Mouse (Mus musculus) CH12.LX (cell line): ENCODE measurements around the gene Myh1. TPM values are rescaled to one million over a fixed set of nuclear protein-coding genes. Genes with fewer than 3 reads are reported as not detected.

Source experiments
- DNase-seq: peaks from one replicate; pipeline ENCODE4 v3.0.0-alpha.2; 2013; ENCODE audit errors: extremely low read depth
- H3K27ac ChIP-seq: 2 replicates; pipeline ENCODE4 v1.5.1; 2012; ENCODE audit warnings: low read depth, mild to moderate bottlenecking, control low read depth, moderate library complexity; ENCODE audit not compliant: insufficient read depth
- H3K27me3 ChIP-seq: replicated peaks from 2 replicates; pipeline ENCODE3; 2012; ENCODE audit warnings: inconsistent platforms
- H3K36me3 ChIP-seq, 2 experiments: replicated peaks in 1 of 2; 2 replicates each; pipeline versions ENCODE3 to v1.6.1; 2012; ENCODE audit warnings: inconsistent platforms in 1 of 2, low read length in 1 of 2, mild to moderate bottlenecking in 1 of 2, mixed read lengths in 1 of 2, moderate library complexity in 1 of 2; ENCODE audit not compliant: control insufficient read depth in 1 of 2, insufficient read depth in 1 of 2
- H3K4me1 ChIP-seq, 2 experiments: 2 replicates each; pipeline ENCODE4 v1.6.1; 2012; ENCODE audit warnings: inconsistent platforms in 1 of 2, moderate library complexity in 1 of 2; ENCODE audit not compliant: insufficient read depth in 2 of 2, control insufficient read depth in 1 of 2
- H3K4me2 ChIP-seq: 2 replicates; pipeline ENCODE4 v1.6.1; 2012; ENCODE audit warnings: low read depth, mild to moderate bottlenecking, control low read depth; ENCODE audit not compliant: poor library complexity, insufficient read depth, severe bottlenecking
- H3K4me3 ChIP-seq, 3 experiments: fragments of 150-350 bp in 1 of 3; sonication (generic) in 1 of 3; replicated peaks in 1 of 3; 2 replicates each; pipeline versions ENCODE3 to v1.5.1; 2011 to 2012; ENCODE audit warnings: low read depth in 2 of 3, low read length in 2 of 3, mild to moderate bottlenecking in 2 of 3, moderate library complexity in 2 of 3, control low read depth in 1 of 3, improper control_type of control experiment in 1 of 3, inconsistent platforms in 1 of 3, mixed read lengths in 1 of 3; ENCODE audit not compliant: poor library complexity in 1 of 3
- H3K79me2 ChIP-seq: replicated peaks from 2 replicates; pipeline ENCODE4 v1.6.1; 2012; ENCODE audit warnings: mild to moderate bottlenecking, moderate library complexity; ENCODE audit not compliant: control insufficient read depth, poor library complexity, insufficient read depth, severe bottlenecking; ENCODE audit errors: extremely low read depth
- H3K9ac ChIP-seq: 2 replicates; pipeline ENCODE4 v1.6.1; 2012; ENCODE audit warnings: low read depth, mild to moderate bottlenecking, control low read depth, moderate library complexity; ENCODE audit not compliant: insufficient read depth
- H3K9me3 ChIP-seq: replicated peaks from 2 replicates; pipeline ENCODE3; 2012; ENCODE audit warnings: low read length, inconsistent platforms, mixed read lengths
- CHD1 ChIP-seq: IDR thresholded peaks from 2 replicates; pipeline ENCODE4 v1.6.1; 2012; ENCODE audit warnings: low read depth, low read length, improper control_type of control experiment, inconsistent platforms
- CTCF ChIP-seq, 2 experiments: IDR thresholded peaks in 1 of 2; conservative IDR thresholded peaks in 1 of 2; 2 replicates each; pipeline ENCODE4 v1.5.1; 2011 to 2012; ENCODE audit warnings: low read depth in 2 of 2, low read length in 2 of 2, improper control_type of control experiment in 1 of 2, inconsistent platforms in 1 of 2, mild to moderate bottlenecking in 1 of 2, moderate library complexity in 1 of 2
- E2F4 ChIP-seq: IDR thresholded peaks from 2 replicates; pipeline ENCODE4 v1.6.1; 2011; ENCODE audit warnings: low read depth, low read length, improper control_type of control experiment; ENCODE audit not compliant: insufficient replicate concordance
- ELF1 ChIP-seq: IDR thresholded peaks from 2 replicates; pipeline ENCODE4 v1.6.1; 2014; ENCODE audit warnings: low read depth, mild to moderate bottlenecking, inconsistent platforms, low read length, improper control_type of control experiment
- HCFC1 ChIP-seq: IDR thresholded peaks from 2 replicates; pipeline ENCODE4 v1.6.1; 2012; ENCODE audit warnings: low read depth, mild to moderate bottlenecking, inconsistent platforms, low read length, improper control_type of control experiment
- JUND ChIP-seq: conservative IDR thresholded peaks from 2 replicates; pipeline ENCODE4 v1.6.1; 2011; ENCODE audit warnings: low read depth, low read length, improper control_type of control experiment
- MAFK ChIP-seq: IDR thresholded peaks from 2 replicates; pipeline ENCODE4 v1.6.1; 2011; ENCODE audit warnings: low read length, improper control_type of control experiment; ENCODE audit not compliant: insufficient replicate concordance
- MAX ChIP-seq: IDR thresholded peaks from 2 replicates; pipeline ENCODE4 v1.6.1; 2011; ENCODE audit warnings: low read length, improper control_type of control experiment
- MAZ ChIP-seq: IDR thresholded peaks from 2 replicates; pipeline ENCODE4 v1.6.1; 2012; ENCODE audit warnings: low read depth, mild to moderate bottlenecking, inconsistent platforms, low read length, improper control_type of control experiment, moderate library complexity
- MEF2A ChIP-seq: IDR thresholded peaks from 2 replicates; pipeline ENCODE4 v1.6.1; 2014; ENCODE audit warnings: low read depth, mild to moderate bottlenecking, inconsistent platforms, low read length, improper control_type of control experiment, borderline replicate concordance
- MYC ChIP-seq: IDR thresholded peaks from 2 replicates; pipeline ENCODE4 v1.6.1; 2011; ENCODE audit warnings: low read depth, mild to moderate bottlenecking, improper control_type of control experiment, low read length
- NELFE ChIP-seq: IDR thresholded peaks from 2 replicates; pipeline ENCODE4 v1.6.1; 2011; ENCODE audit warnings: low read depth, low read length, improper control_type of control experiment
- POLR2AphosphoS2 ChIP-seq: IDR thresholded peaks from 2 replicates; pipeline ENCODE4 v1.6.1; 2011; ENCODE audit warnings: low read depth, low read length, improper control_type of control experiment
- RAD21 ChIP-seq: IDR thresholded peaks from 2 replicates; pipeline ENCODE4 v1.6.1; 2011; ENCODE audit warnings: low read depth, mild to moderate bottlenecking, low read length, improper control_type of control experiment, moderate library complexity
- RCOR1 ChIP-seq: conservative IDR thresholded peaks from 2 replicates; pipeline ENCODE4 v1.6.1; 2012; ENCODE audit warnings: low read depth, mild to moderate bottlenecking, inconsistent platforms, low read length, improper control_type of control experiment
- SIN3A ChIP-seq: IDR thresholded peaks from 2 replicates; pipeline ENCODE4 v1.6.1; 2012; ENCODE audit warnings: low read length, improper control_type of control experiment, inconsistent platforms
- UBTF ChIP-seq: IDR thresholded peaks from 2 replicates; pipeline ENCODE4 v1.6.1; 2012; ENCODE audit warnings: low read depth, mild to moderate bottlenecking, inconsistent platforms, low read length, improper control_type of control experiment, moderate library complexity
- USF1 ChIP-seq: IDR thresholded peaks from 2 replicates; pipeline ENCODE4 v1.6.1; 2014; ENCODE audit warnings: low read depth, mild to moderate bottlenecking, inconsistent platforms, low read length, improper control_type of control experiment
- USF2 ChIP-seq: conservative IDR thresholded peaks from 2 replicates; pipeline ENCODE4 v1.6.1; 2011; ENCODE audit warnings: low read depth, low read length, improper control_type of control experiment
- ZC3H11A ChIP-seq: IDR thresholded peaks from 2 replicates; pipeline ENCODE4 v1.6.1; 2012; ENCODE audit warnings: low read depth, mild to moderate bottlenecking, inconsistent platforms, low read length, improper control_type of control experiment
- ZKSCAN1 ChIP-seq: IDR thresholded peaks from 2 replicates; pipeline ENCODE4 v1.6.1; 2012; ENCODE audit warnings: low read depth, inconsistent platforms, low read length, improper control_type of control experiment, borderline replicate concordance
- ZMIZ1 ChIP-seq: IDR thresholded peaks from 2 replicates; pipeline ENCODE4 v1.6.1; 2012; ENCODE audit warnings: low read depth, mild to moderate bottlenecking, inconsistent platforms, low read length, improper control_type of control experiment
- ZNF384 ChIP-seq: IDR thresholded peaks from 2 replicates; pipeline ENCODE4 v1.6.1; 2012; ENCODE audit warnings: low read depth, low read length, improper control_type of control experiment, inconsistent platforms
- dilution Hi-C: fragments of 300-500 bp; cut with MboI; formaldehyde crosslinking; loops from 2 replicates; pipeline ENCODE4 v1.14.3; 2020; ENCODE audit warnings: low sequenced_read_pairs; ENCODE audit not compliant: extremely low pct_unique_long_range_greater_than_20kb, extremely low pct_ligation_motif_present
- in situ Hi-C: fragments of 300-500 bp; cut with MboI; formaldehyde crosslinking; loops from 3 replicates; pipeline ENCODE4 v1.14.3; 2019; ENCODE audit warnings: low sequenced_read_pairs, low pct_ligation_motif_present, low pct_unique_long_range_greater_than_20kb, mixed read lengths
- polyA plus RNA-seq: library from polyadenylated mRNA; unstranded; fragments of >175 nt; gene quantifications from 2 replicates; pipeline ENCODE4 v1.2.1, GENCODE M21; 2012; ENCODE audit warnings: low read depth; ENCODE audit not compliant: insufficient read length
- total RNA-seq, 2 experiments: library from RNA; depleted of rRNA; stranded (reverse); fragments of 300-350 nt in 1 of 2; fragments of >200 nt in 1 of 2; gene quantifications; 2 replicates each; pipeline ENCODE4 v1.2.3; 2012 to 2014

Gene Myh1
- total and polyA plus RNA-seq, 3 experiments: 0.04 TPM; not detected in 1

DNA sequence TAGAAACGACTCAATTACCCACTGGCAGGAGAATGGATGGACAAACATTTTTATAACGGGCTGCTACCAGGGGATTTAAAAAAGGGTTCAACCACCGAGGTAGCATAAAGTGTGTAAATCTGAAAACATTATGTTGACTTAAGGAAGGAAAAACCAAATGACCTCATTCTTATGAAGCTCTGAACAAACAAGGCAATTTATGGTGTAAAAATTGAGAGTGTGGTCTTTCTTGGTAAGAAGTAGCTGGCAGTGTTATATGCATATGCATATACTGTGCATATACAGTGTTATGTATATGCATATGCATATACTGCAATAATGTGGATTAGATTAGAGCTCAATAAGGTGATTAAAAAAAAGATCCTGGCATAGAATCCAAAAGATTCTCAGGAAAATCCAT, 48.7 kb upstream of the Myh1 start:
- in situ Hi-C loops: no loop called here
- peaks cover 12 to 43% of the 10 kb centered on the region in 2 experiments for H3K36me3 ChIP-seq
- peaks cover 0 to 38% of the 10 kb centered on the region in 2 experiments; a peak in 2 of 4 replicates for H3K4me1 ChIP-seq
- no peak for TF ChIP-seq MAX
- TF ChIP-seq MYC: no peak
- no peak for TF ChIP-seq MEF2A
- TF ChIP-seq USF2: no peak
- peak; percentile 18; the same call in 1 of the 2 replicates for TF ChIP-seq ZMIZ1
- TF ChIP-seq MAZ: no peak
- TF ChIP-seq NELFE: no peak
- TF ChIP-seq POLR2AphosphoS2: peak; percentile 91
- no peak overlapping the region for H3K4me3 ChIP-seq
- H3K79me2 ChIP-seq: no peaks in the 10 kb centered on the region; the same call in 1 of the 2 replicates
- no peak overlapping the region for H3K9ac ChIP-seq
- no peak overlapping the region for H3K27ac ChIP-seq
- no peaks in the 10 kb centered on the region for H3K27me3 ChIP-seq
- no peak overlapping the region for H3K4me2 ChIP-seq
- no peak for DNase-seq
- no peaks in the 10 kb centered on the region for H3K9me3 ChIP-seq
- dilution Hi-C loops: no loop called here

DNA sequence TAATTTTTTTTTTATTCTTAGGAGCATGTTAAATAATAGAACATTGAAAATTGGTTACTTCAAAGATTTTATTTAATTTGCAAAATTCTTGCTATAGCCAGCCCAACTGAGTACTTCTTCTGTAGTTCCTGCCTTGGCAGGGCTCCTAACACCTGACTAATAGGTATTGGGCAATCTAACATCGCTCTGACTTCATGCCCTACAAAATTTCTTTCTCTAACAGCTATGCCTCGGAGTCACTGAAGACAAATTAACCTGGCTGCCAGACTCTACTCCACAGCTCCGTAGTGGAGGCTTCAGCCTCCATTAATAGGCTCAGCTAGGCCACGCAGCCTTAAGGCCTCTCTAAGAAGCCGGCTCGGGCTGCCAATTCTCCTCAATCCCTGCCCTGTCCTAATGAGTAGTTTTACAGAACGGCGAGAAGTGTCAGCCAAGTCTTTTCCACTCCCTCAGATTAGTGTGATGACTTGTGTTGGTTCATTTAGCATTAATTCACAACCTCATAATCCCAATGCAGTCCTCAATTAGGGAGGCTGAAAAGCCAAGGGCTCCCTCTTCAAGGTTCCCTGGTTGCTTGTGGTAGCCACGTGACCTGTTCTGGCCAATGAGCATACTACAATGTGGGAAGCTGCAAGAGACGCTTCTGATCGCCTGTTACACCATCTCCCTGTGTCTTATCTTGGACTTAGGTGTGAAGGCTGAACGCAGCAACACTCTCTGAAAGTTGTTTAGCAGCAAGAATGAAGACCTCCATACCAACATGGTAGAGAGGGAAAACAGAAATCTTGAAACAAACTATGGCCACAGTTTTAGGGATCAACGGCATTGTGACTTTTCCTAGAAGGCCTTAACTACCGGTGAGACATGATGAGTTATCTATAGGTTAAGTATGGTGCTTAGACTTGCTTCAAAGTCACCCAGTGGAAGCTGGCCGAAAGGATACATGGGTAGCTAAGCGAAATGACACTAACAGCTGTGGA, 47.9 kb upstream of the Myh1 start:
- H3K9ac ChIP-seq: no peak overlapping the region
- dilution Hi-C loops: no loop called here
- in situ Hi-C loops: no loop called here
- no peaks in the 10 kb centered on the region for H3K27me3 ChIP-seq
- TF ChIP-seq POLR2AphosphoS2 (peak; percentile 94; the same call in 1 of the 2 replicates), RCOR1 (no peak), MAFK (no peak), ZMIZ1 (peak; percentile 84; the same call in 1 of the 2 replicates), JUND (no peak), CHD1 (no peak), UBTF (no peak), ZNF384 (no peak), USF2 (peak; percentile 28; the same call in 1 of the 2 replicates), RAD21 (no peak), USF1 (peak; percentile 55), ZC3H11A (no peak), HCFC1 (no peak), ELF1 (no peak), SIN3A (no peak), E2F4 (no peak), ZKSCAN1 (no peak), CTCF (conservative IDR thresholded peaks at IDR 0.05 in 1 of 2, IDR thresholded peaks at IDR 0.05 in 1 of 2; ENCODE audit: low read depth in 2 of 2, low read length in 2 of 2) (no peak)
- H3K27ac ChIP-seq: no peak overlapping the region
- peaks cover 10 to 42% of the 10 kb centered on the region in 2 experiments for H3K36me3 ChIP-seq
- peaks cover 0 to 30% of the 10 kb centered on the region in 2 experiments; a peak in 2 of 4 replicates for H3K4me1 ChIP-seq
- H3K4me2 ChIP-seq: no peak overlapping the region
- no peaks in the 10 kb centered on the region for H3K9me3 ChIP-seq
- H3K4me3 ChIP-seq: no peak overlapping the region
- no peak for DNase-seq
- H3K79me2 ChIP-seq: no peaks in the 10 kb centered on the region; the same call in 1 of the 2 replicates
